In the genomic region with DNA sequence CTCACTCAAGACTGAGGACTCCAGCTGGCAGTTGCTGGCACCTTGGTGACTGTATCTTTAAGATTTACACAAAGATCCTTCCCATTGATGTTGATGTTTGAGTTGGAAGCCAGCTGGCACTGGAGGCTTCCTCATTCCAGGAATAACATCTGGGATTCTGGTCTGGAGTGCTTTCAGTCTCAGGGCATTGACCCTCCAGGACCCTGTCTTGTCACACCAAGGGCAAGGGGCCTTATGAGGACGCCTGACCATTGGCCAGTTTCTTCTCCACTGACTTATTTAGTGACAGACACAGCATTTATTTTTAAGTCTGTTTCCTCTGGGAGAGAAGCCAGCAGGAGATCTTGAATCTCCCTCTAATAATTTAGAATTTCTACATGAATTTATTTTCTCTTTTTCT, we compare ENCODE assay signal across 19 mouse cellular contexts.
DNase-seq lines count a peak whose midpoint lies in the region; ATAC-seq lines count a peak whose summit lies in the region.
"Had no signal": no experiment of that assay in that cellular context is flagged by ENCODE, and none has a peak within 500 bp of the region (broad histone marks: within the 10 kb centered on the region; RNA-seq: fewer than 3 reads in every experiment).

No protein-coding gene starts in this region.

- H3K9ac ChIP-seq in kidney, embryonic 14.5 days (ENCODE audit: low read depth, low read length) = no peak overlapping the region
- H3K9ac ChIP-seq in neural tube, embryonic 15.5 days (replicated peaks) = no peak overlapping the region
- H3K9ac ChIP-seq: embryonic facial prominence, embryonic 15.5 days; forebrain, embryonic 12.5 days; hindbrain, embryonic 14.5 days had no signal

- no peaks in the 10 kb centered on the region for H3K27me3 ChIP-seq in kidney, embryonic 14.5 days (ENCODE audit: control insufficient read depth, insufficient read depth, low read length)
- no peaks in the 10 kb centered on the region for H3K27me3 ChIP-seq in neural tube, embryonic 15.5 days (replicated peaks)
- H3K27me3 ChIP-seq: embryonic facial prominence, embryonic 15.5 days; forebrain, embryonic 12.5 days had no signal

- H3K27ac ChIP-seq in kidney, embryonic 14.5 days (ENCODE audit: low read depth, low read length) = no peak overlapping the region
- H3K27ac ChIP-seq in neural tube, embryonic 15.5 days (replicated peaks) = no peak overlapping the region
- H3K27ac ChIP-seq: embryonic facial prominence, embryonic 15.5 days; forebrain, embryonic 12.5 days; hindbrain, embryonic 14.5 days had no signal

- no peak for ATAC-seq in kidney, embryonic 14.5 days (ENCODE audit: low FRiP score, low TSS enrichment)
- no peak for ATAC-seq in neural tube, embryonic 15.5 days (ENCODE audit: low FRiP score)
- ATAC-seq: intestine, embryonic 16.5 days had no signal

- H3K4me1 ChIP-seq in kidney, embryonic 14.5 days (ENCODE audit: control insufficient read depth, insufficient read depth, low read length) = no peaks in the 10 kb centered on the region
- H3K4me1 ChIP-seq in neural tube, embryonic 15.5 days = no peaks in the 10 kb centered on the region
- H3K4me1 ChIP-seq: embryonic facial prominence, embryonic 15.5 days; forebrain, embryonic 12.5 days had no signal

- 48% methylated on average over 1 of the region's 1 CpGs for WGBS in kidney, embryonic 14.5 days
- 72% methylated on average over 1 of the region's 1 CpGs for WGBS in neural tube, embryonic 15.5 days

- H3K4me2 ChIP-seq in kidney, embryonic 14.5 days (replicated peaks; ENCODE audit: low read depth, low read length) = no peak overlapping the region
- H3K4me2 ChIP-seq in neural tube, embryonic 15.5 days = no peak overlapping the region
- H3K4me2 ChIP-seq: embryonic facial prominence, embryonic 15.5 days; forebrain, embryonic 12.5 days; hindbrain, embryonic 14.5 days had no signal

- DNase-seq in kidney, adult 18-20 months = peak; percentile 6
- peak; percentile 9 for DNase-seq in gastrocnemius, adult 18-20 months (ENCODE audit: low spot score)
- peak; percentile 61 for DNase-seq in kidney, postnatal 14 days
- DNase-seq in lung, postnatal 25 days (ENCODE audit: low spot score) = peak; percentile 54
- DNase-seq in natural killer cell, adult 2 months (ENCODE audit: low spot score in 2 of 2) = no peak
- no peak for DNase-seq in neural tube, embryonic 10.5 days (ENCODE audit: extremely low spot score, low spot score)
- DNase-seq: adrenal gland, postnatal 14 days; cerebellum, adult 9-11 months; liver; midbrain, embryonic 14.5 days; right cerebral cortex, postnatal 25 days; thymus, adult 2 months had no signal

- no peaks in the 10 kb centered on the region for H3K36me3 ChIP-seq in kidney, embryonic 14.5 days (ENCODE audit: control insufficient read depth, insufficient read depth, low read length)
- H3K36me3 ChIP-seq in neural tube, embryonic 15.5 days = no peaks in the 10 kb centered on the region
- H3K36me3 ChIP-seq: embryonic facial prominence, embryonic 15.5 days; forebrain, embryonic 12.5 days; G1E had no signal

- no peaks in the 10 kb centered on the region for H3K9me3 ChIP-seq in kidney, embryonic 14.5 days (ENCODE audit: control insufficient read depth, low read length)
- H3K9me3 ChIP-seq in neural tube, embryonic 15.5 days (replicated peaks) = no peaks in the 10 kb centered on the region
- H3K9me3 ChIP-seq: embryonic facial prominence, embryonic 15.5 days; forebrain, embryonic 12.5 days; G1E had no signal

- no peak overlapping the region for H3K4me3 ChIP-seq in kidney, embryonic 14.5 days (ENCODE audit: low read length)
- H3K4me3 ChIP-seq in neural tube, embryonic 15.5 days (replicated peaks) = no peak overlapping the region
- H3K4me3 ChIP-seq: embryonic facial prominence, embryonic 15.5 days; forebrain, embryonic 12.5 days had no signal

Comparison
In these comparisons a context has a peak if more than half of its experiments do, and no peak if none do; other contexts are left out.
1. DNase-seq: peak in kidney, adult 18-20 months (single experiment), gastrocnemius, adult 18-20 months (single experiment), kidney, postnatal 14 days (single experiment) and lung, postnatal 25 days (single experiment); none in natural killer cell, adult 2 months (0 of 2) and neural tube, embryonic 10.5 days (single experiment).